8 mouse cellular contexts compared by ENCODE assay signal in genomic region chr13:104036494-104037290, GRCm38 (mm10).
DNase-seq lines count a peak whose midpoint lies in the region; ATAC-seq lines count a peak whose summit lies in the region.

No protein-coding gene starts in this region.

- H3K9ac ChIP-seq in stomach, embryonic 16.5 days (ENCODE audit: low read length) = peak overlapping the region; percentile 36; the same call in 1 of the 2 replicates

- peak overlapping the region; percentile 25 for H3K4me3 ChIP-seq in megakaryocyte, embryonic 14.5 days (replicated peaks)
- no peak overlapping the region; the same call in 1 of the 2 replicates for H3K4me3 ChIP-seq in stomach, embryonic 16.5 days (replicated peaks; ENCODE audit: low read length)

- intact Hi-C loops in heart, postnatal 10 days (cut with DNase I) = loop anchor here (5.0 kb wide), 1 partner anchor 59 kb away; no protein-coding TSS in a partner anchor

- peak; percentile 46 for DNase-seq in cerebellum, adult 9-10 months
- peak; percentile 80 to 84 for DNase-seq in heart, postnatal 10 days
- peak; percentile 60 for DNase-seq in liver
- no peak for DNase-seq in embryo, embryonic 10.5 days (ENCODE audit: low spot score)
- DNase-seq in MN1 (ENCODE audit: low spot score) = no peak

- 29% methylated on average over 23 of the region's 23 CpGs for WGBS in stomach, embryonic 16.5 days

- H3K9me3 ChIP-seq in megakaryocyte, embryonic 14.5 days = no peaks in the 10 kb centered on the region
- no peaks in the 10 kb centered on the region for H3K9me3 ChIP-seq in stomach, embryonic 16.5 days (replicated peaks; ENCODE audit: control insufficient read depth, low read length)

- ATAC-seq in megakaryocyte, adult 5-6 weeks (ENCODE audit: poor library complexity, severe bottlenecking) = no peak
- ATAC-seq in stomach, embryonic 16.5 days (ENCODE audit: insufficient read depth, low FRiP score) = peak; percentile 78

- peaks cover 70% of the 10 kb centered on the region for H3K36me3 ChIP-seq in megakaryocyte, embryonic 14.5 days (replicated peaks; ENCODE audit: low read length)
- no peaks in the 10 kb centered on the region for H3K36me3 ChIP-seq in stomach, embryonic 16.5 days (ENCODE audit: control insufficient read depth, insufficient read depth, low read length)

- peak overlapping the region; percentile 87 for H3K27ac ChIP-seq in stomach, embryonic 16.5 days (ENCODE audit: low read length)

- no peaks in the 10 kb centered on the region for H3K27me3 ChIP-seq in megakaryocyte, embryonic 14.5 days (replicated peaks)
- no peaks in the 10 kb centered on the region for H3K27me3 ChIP-seq in stomach, embryonic 16.5 days (ENCODE audit: control insufficient read depth, insufficient read depth, low read length)

- H3K4me2 ChIP-seq in stomach, embryonic 16.5 days (ENCODE audit: low read depth, low read length) = peak overlapping the region; percentile 43

- peaks cover 83% of the 10 kb centered on the region for H3K4me1 ChIP-seq in megakaryocyte, embryonic 14.5 days
- H3K4me1 ChIP-seq in stomach, embryonic 16.5 days (ENCODE audit: control insufficient read depth, insufficient read depth, low read length) = peaks cover 59% of the 10 kb centered on the region

Comparison
In these comparisons a context has a peak if more than half of its experiments do, and no peak if none do; other contexts are left out.
1. DNase-seq: peak in cerebellum, adult 9-10 months (single experiment), heart, postnatal 10 days (2 of 2) and liver (single experiment); none in embryo, embryonic 10.5 days (single experiment) and MN1 (single experiment).